Mouse (Mus musculus): ENCODE data around the gene Pm20d1. TPM values are rescaled to one million over a fixed set of nuclear protein-coding genes. Genes with fewer than 3 reads are reported as not detected.
A peak's percentile ranks its signal among the peaks of the same experiment; 100 is the strongest.
"Not testable (repeated sequence)": the region's sequence is repeated elsewhere in the genome, so short reads cannot be mapped to it uniquely, and the experiment has no call there.

Pm20d1 gene
- total RNA-seq, 2 experiments from 2014 or later, result 0.07 TPM; not detected in 1

DNA sequence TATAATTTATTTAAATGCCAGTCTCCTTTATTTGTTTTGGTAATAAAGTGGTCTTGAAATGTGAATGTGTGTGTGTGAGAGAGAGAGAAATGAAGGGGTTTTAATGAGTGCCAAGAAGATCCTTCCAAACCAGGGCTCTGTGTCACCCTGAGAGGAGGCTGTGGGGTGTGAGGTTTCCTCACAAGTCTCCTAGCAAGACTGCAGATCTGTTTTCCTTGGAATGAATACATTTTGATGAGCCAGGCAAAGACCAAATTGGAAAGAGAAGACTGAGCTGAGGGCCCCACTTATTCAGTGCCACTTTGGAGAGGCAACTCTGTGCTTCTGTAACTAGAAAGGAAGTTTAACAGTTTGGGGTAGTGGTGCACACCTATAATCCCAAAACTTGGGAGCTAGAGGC, 25.7 kb upstream of the Pm20d1 start:
- no peak for ATAC-seq (ENCODE audit: poor library complexity, severe bottlenecking)

DNA sequence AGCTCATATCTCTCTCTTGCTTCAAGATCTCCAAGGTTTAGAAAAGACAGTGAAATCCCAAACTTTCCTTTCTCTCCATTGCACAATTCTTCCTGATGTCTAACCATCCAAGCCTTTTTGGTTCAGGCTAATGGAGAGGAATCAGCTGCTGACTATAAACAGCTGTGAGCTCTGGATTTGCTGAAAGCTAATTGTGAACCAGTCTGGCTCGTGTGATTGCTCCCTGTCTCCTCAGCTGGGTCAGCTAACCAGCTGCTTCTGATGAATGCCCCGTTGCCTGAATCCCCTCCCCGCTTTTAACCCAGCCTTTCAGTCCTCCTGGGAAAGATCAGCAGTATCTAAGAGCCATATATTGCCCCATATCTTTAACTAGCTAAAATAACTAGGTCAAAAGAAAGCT, 2.6 kb upstream of the Pm20d1 start:
- no peak for ATAC-seq (ENCODE audit: poor library complexity, severe bottlenecking)

GRCm38 (mm10) chr1:131795171-131795570, 2.0 kb upstream of the Pm20d1 start:
- no peak for ATAC-seq (ENCODE audit: poor library complexity, severe bottlenecking)

DNA sequence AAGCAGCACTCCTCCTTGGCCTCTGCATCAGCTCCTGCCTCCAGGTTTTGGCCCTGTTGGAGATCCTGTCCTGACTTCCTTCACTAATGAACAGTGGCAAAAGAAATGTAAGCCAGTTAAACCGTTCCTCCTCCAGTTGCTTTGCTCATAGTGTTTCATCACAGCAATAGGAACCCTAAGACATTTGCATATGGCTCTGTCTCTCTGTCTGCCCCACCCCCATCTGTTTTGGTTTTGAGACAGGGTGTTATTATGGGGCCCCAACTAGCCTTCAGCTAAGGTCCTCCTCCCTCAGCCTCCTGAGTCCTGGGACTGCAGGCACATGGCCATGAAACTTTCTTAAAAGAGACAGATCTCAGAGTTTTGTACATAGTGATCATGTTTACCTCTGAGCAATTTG, 2.8 kb downstream of the Pm20d1 start:
- ATAC-seq (ENCODE audit: poor library complexity, severe bottlenecking), result no peak

DNA sequence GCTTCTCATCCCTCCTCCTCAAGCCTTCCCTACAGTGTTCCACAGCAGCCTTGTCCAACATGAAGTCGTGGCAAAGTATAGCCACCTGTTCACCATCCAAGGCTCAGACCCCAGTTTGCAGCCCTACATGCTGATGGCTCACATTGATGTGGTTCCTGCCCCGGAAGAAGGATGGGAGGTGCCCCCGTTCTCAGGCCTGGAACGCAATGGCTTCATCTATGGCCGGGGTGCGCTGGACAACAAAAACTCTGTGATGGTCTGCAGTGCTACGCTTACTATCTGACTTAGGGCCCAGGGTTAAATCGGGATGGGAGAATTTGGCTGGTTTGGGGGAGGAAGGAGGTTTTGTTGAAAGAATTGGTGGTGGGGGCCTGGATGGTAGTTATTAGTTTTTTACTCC, 3.9 kb downstream of the Pm20d1 start:
- ATAC-seq (ENCODE audit: poor library complexity, severe bottlenecking), result no peak

- no peak for ATAC-seq (ENCODE audit: poor library complexity, severe bottlenecking)
These were observed 5.5 kb downstream of the Pm20d1 start for GRCm38 (mm10) chr1:131802652-131803051.

GRCm38 (mm10) chr1:131804166-131804565, 7.0 kb downstream of the Pm20d1 start:
- no peak for ATAC-seq (ENCODE audit: poor library complexity, severe bottlenecking)

GRCm38 (mm10) chr1:131808986-131809385, 11.8 kb downstream of the Pm20d1 start:
- no peak for ATAC-seq (ENCODE audit: poor library complexity, severe bottlenecking)

DNA sequence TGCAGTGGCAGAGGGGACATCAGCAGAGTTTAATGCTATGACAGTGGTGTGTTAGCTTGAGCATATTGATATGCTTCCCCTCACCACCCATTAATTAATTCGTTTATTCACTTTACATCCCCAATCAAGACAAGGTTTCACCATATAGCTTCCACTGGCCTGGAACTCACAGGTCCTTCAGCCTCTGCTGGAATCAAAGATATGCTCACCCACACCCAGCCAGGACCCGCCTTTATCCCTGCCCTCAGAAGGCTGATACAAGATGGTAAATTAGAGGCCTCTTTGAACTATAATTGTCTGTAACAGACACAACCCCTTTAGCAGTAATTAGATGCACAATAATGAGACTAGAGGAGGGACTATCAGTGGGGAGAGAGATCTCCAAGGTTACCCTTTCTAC, 12.5 kb downstream of the Pm20d1 start:
- ATAC-seq (ENCODE audit: poor library complexity, severe bottlenecking), result no peak

DNA sequence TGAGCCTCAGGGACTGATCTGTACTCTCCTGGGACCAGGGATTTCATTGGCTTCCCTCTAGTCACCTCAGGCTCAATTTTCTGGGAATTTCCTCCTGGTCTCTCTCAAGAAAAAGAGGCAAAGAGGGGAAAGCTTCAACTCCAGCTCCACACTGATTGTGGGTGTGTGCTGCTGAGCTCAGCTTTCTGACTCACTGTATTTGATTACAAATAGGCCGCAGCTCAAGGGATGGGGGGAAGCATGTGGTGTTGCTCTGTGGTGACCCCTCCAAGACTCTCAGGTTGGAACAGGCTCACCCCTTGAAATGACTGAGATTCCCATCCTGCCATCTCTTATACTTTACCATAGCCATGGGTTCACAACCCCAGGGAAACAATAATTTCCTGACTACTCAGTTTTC, 14.2 kb downstream of the Pm20d1 start:
- ATAC-seq (ENCODE audit: poor library complexity, severe bottlenecking), result no peak

GRCm38 (mm10) chr1:131812006-131812405, 14.8 kb downstream of the Pm20d1 start:
- no peak for ATAC-seq (ENCODE audit: poor library complexity, severe bottlenecking)

DNA sequence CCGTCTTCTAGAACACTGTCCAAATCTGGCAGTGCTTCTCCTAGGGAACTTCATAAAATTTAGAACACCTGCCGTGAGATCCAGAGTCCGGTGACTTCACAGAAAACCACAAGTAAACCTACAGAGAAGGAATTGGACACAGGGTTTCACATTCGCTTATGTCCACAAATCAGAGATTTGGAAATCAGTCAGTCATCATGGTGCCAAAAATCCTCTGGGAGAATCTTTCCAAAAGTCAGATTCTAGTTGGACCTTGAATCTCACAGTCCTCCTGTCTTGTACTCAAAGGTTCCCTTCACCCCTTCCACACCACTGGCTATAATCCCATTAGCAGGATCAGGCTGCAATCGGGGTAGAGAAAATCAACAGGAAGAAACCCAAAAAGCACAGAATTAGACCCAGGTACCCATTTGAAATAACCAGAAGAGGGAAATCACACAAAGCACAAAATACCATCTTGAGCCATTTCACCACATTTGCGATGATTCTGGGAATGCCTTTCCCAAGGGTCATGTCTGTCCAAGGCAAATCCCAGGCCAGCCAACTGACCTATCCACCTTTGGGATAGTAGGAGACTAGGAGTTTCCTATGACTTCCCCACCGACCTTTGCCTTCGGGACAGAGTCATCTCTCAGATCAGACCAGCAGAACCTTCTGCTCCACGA, 15.6 kb downstream of the Pm20d1 start:
- no peak for ATAC-seq (ENCODE audit: poor library complexity, severe bottlenecking)

GRCm38 (mm10) chr1:131813731-131814130, 16.6 kb downstream of the Pm20d1 start:
- ATAC-seq (ENCODE audit: poor library complexity, severe bottlenecking), result no peak

DNA sequence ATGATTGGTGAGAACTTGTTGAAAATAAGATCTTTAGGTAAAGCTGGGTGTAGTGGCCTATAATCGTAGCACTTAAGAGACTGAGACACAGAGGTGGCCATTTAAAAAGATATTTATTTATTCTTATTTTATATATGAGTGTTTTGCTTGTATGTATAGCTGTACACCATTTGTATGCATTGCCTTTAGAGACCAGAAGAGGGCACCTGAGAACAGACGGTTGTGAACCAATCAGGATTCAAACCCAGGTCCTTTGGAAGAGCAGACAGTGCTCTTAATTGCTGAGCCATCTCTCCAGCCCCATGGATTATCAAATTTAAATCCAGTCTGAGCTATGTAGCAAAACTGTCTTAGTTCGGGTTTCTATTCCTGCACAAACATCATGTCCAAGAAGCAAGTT, 17.0 kb downstream of the Pm20d1 start:
- ATAC-seq (ENCODE audit: poor library complexity, severe bottlenecking), result no peak

- ATAC-seq (ENCODE audit: poor library complexity, severe bottlenecking), result no peak
These were observed 19.7 kb downstream of the Pm20d1 start for GRCm38 (mm10) chr1:131816886-131817285.

- not testable (repeated sequence) for ATAC-seq (ENCODE audit: poor library complexity, severe bottlenecking)
These were observed 23.2 kb downstream of the Pm20d1 start for GRCm38 (mm10) chr1:131820353-131820752.

DNA sequence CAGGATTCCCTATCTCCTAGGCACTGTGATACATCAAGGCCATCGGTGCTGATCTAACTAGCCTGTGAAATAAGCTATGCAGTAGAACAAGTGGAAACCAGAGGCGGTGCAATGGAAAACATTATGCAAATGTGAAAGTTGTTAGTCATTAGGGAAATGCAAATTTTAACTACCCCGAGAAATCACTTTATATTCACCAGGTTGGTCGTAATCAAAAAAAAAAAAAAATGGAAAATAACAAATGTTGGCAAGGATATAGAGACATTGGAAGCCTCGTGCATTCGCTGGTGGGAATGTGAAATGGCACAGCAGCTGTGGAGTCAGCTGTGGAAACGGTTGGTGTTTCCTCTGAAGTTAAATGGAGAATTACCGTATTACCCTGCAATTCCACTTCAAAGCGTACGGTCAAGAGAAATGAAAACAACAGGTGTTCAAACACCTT, 23.7 kb downstream of the Pm20d1 start:
- no peak for ATAC-seq (ENCODE audit: poor library complexity, severe bottlenecking)

- ATAC-seq (ENCODE audit: poor library complexity, severe bottlenecking), result no peak
These were observed 25.1 kb downstream of the Pm20d1 start for GRCm38 (mm10) chr1:131822292-131822691.

GRCm38 (mm10) chr1:131822856-131823492, 25.8 kb downstream of the Pm20d1 start:
- ATAC-seq (ENCODE audit: poor library complexity, severe bottlenecking), result no peak

- no peak for ATAC-seq (ENCODE audit: poor library complexity, severe bottlenecking)
These were observed 26.4 kb downstream of the Pm20d1 start for GRCm38 (mm10) chr1:131823563-131823962.

DNA sequence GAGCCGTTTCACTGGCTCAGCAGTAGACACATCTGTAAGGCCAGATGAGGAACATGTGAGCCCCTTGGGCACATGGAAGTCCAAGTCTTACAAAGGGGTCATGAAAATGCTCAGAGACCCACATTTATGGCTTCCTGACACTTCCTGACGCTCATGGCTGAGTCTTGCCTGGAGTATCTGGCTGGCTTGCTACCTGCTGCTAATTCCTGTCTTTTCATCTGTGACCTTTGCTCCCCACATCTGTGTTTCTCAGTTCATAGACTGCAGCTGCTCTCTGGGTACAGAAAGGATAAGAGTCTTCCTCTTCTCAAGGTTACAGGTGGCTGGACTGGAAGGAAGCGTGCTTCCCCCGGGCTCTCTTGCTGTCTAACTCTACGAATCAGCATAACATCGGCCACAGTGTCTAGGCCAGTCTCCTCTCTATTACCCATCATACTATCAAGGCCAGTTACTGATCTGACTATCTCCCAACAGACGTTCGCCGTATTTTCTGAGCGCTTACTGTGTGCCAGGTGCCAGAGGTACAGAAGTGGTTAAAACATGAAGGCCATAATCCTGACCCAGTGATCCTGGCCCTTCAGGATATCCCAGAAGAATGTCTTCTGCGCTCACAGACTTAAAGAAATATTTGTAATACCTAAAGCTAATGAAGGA, 27.5 kb downstream of the Pm20d1 start:
- no peak for ATAC-seq (ENCODE audit: poor library complexity, severe bottlenecking)

DNA sequence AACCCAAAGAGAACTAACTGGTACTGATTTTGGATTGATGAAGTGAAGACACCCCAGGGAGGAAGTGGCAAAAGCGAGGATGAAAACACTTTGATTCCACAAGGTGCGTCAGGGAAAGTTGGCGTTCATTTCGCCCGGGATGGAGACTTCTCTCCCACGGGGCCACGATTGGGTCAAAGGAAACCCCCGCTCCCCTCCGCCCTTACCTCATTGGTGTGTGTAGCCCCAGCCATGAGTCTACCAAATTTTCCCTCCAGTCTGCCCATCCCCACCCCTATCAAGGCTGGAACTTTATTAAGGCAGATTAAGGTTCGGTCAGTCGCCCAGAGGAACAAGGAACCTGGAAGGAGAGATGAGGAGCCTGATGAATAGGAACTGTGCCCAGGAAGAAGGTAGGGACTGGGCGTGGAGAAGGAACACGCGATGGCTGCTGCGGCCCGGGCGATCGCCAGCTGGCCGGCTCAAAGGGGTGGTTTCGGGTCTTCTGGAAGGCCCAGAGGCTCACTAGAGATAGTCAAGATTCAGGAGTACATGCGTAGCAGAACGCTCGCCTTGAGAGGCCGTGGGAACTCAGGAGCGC, 30.1 kb downstream of the Pm20d1 start, which contains the start of gene Slc41a1:
Slc41a1 (plus strand) TSS at position 287 of the 580 bp plus-strand sequence.
- ATAC-seq (ENCODE audit: poor library complexity, severe bottlenecking), result peak; percentile 50

All from megakaryocyte, adult 5-6 weeks (primary cell).